Mouse (Mus musculus) CH12.LX (cell line): ENCODE results near the gene Fcer1g. TPM values are rescaled to one million over a fixed set of nuclear protein-coding genes. Genes with fewer than 3 reads are reported as not detected.

Source experiments
- DNase-seq: peaks from one replicate; pipeline ENCODE4 v3.0.0-alpha.2; 2013; ENCODE audit errors: extremely low read depth
- H3K27ac ChIP-seq: 2 replicates; pipeline ENCODE4 v1.5.1; 2012; ENCODE audit warnings: low read depth, mild to moderate bottlenecking, control low read depth, moderate library complexity; ENCODE audit not compliant: insufficient read depth
- H3K27me3 ChIP-seq: replicated peaks from 2 replicates; pipeline ENCODE3; 2012; ENCODE audit warnings: inconsistent platforms
- H3K36me3 ChIP-seq, 2 experiments: replicated peaks in 1 of 2; 2 replicates each; pipeline versions ENCODE3 to v1.6.1; 2012; ENCODE audit warnings: inconsistent platforms in 1 of 2, low read length in 1 of 2, mild to moderate bottlenecking in 1 of 2, mixed read lengths in 1 of 2, moderate library complexity in 1 of 2; ENCODE audit not compliant: control insufficient read depth in 1 of 2, insufficient read depth in 1 of 2
- H3K4me1 ChIP-seq, 2 experiments: 2 replicates each; pipeline ENCODE4 v1.6.1; 2012; ENCODE audit warnings: inconsistent platforms in 1 of 2, moderate library complexity in 1 of 2; ENCODE audit not compliant: insufficient read depth in 2 of 2, control insufficient read depth in 1 of 2
- H3K4me2 ChIP-seq: 2 replicates; pipeline ENCODE4 v1.6.1; 2012; ENCODE audit warnings: low read depth, mild to moderate bottlenecking, control low read depth; ENCODE audit not compliant: poor library complexity, insufficient read depth, severe bottlenecking
- H3K4me3 ChIP-seq, 3 experiments: fragments of 150-350 bp in 1 of 3; sonication (generic) in 1 of 3; replicated peaks in 1 of 3; 2 replicates each; pipeline versions ENCODE3 to v1.5.1; 2011 to 2012; ENCODE audit warnings: low read depth in 2 of 3, low read length in 2 of 3, mild to moderate bottlenecking in 2 of 3, moderate library complexity in 2 of 3, control low read depth in 1 of 3, improper control_type of control experiment in 1 of 3, inconsistent platforms in 1 of 3, mixed read lengths in 1 of 3; ENCODE audit not compliant: poor library complexity in 1 of 3
- H3K79me2 ChIP-seq: replicated peaks from 2 replicates; pipeline ENCODE4 v1.6.1; 2012; ENCODE audit warnings: mild to moderate bottlenecking, moderate library complexity; ENCODE audit not compliant: control insufficient read depth, poor library complexity, insufficient read depth, severe bottlenecking; ENCODE audit errors: extremely low read depth
- H3K9ac ChIP-seq: 2 replicates; pipeline ENCODE4 v1.6.1; 2012; ENCODE audit warnings: low read depth, mild to moderate bottlenecking, control low read depth, moderate library complexity; ENCODE audit not compliant: insufficient read depth
- H3K9me3 ChIP-seq: replicated peaks from 2 replicates; pipeline ENCODE3; 2012; ENCODE audit warnings: low read length, inconsistent platforms, mixed read lengths
- CHD1 ChIP-seq: IDR thresholded peaks from 2 replicates; pipeline ENCODE4 v1.6.1; 2012; ENCODE audit warnings: low read depth, low read length, improper control_type of control experiment, inconsistent platforms
- CHD2 ChIP-seq: IDR thresholded peaks from 2 replicates; pipeline ENCODE4 v1.6.1; 2011; ENCODE audit warnings: low read length, improper control_type of control experiment
- E2F4 ChIP-seq: IDR thresholded peaks from 2 replicates; pipeline ENCODE4 v1.6.1; 2011; ENCODE audit warnings: low read depth, low read length, improper control_type of control experiment; ENCODE audit not compliant: insufficient replicate concordance
- ELF1 ChIP-seq: IDR thresholded peaks from 2 replicates; pipeline ENCODE4 v1.6.1; 2014; ENCODE audit warnings: low read depth, mild to moderate bottlenecking, inconsistent platforms, low read length, improper control_type of control experiment
- ETS1 ChIP-seq: conservative IDR thresholded peaks from 2 replicates; pipeline ENCODE4 v1.6.1; 2012; ENCODE audit warnings: low read depth, mild to moderate bottlenecking, inconsistent platforms, low read length, improper control_type of control experiment, moderate library complexity
- GABPA ChIP-seq: IDR thresholded peaks from 2 replicates; pipeline ENCODE4 v1.6.1; 2012; ENCODE audit warnings: low read depth, low read length, improper control_type of control experiment, inconsistent platforms; ENCODE audit not compliant: insufficient replicate concordance
- HCFC1 ChIP-seq: IDR thresholded peaks from 2 replicates; pipeline ENCODE4 v1.6.1; 2012; ENCODE audit warnings: low read depth, mild to moderate bottlenecking, inconsistent platforms, low read length, improper control_type of control experiment
- IRF4 ChIP-seq: IDR thresholded peaks from 2 replicates; pipeline ENCODE4 v1.6.1; 2014; ENCODE audit warnings: low read depth, mild to moderate bottlenecking, inconsistent platforms, low read length, improper control_type of control experiment
- KAT2A ChIP-seq: IDR thresholded peaks from 2 replicates; pipeline ENCODE4 v1.6.1; 2012; ENCODE audit warnings: low read length, improper control_type of control experiment, inconsistent platforms; ENCODE audit not compliant: insufficient replicate concordance
- MAX ChIP-seq: IDR thresholded peaks from 2 replicates; pipeline ENCODE4 v1.6.1; 2011; ENCODE audit warnings: low read length, improper control_type of control experiment
- MEF2A ChIP-seq: IDR thresholded peaks from 2 replicates; pipeline ENCODE4 v1.6.1; 2014; ENCODE audit warnings: low read depth, mild to moderate bottlenecking, inconsistent platforms, low read length, improper control_type of control experiment, borderline replicate concordance
- POLR2A ChIP-seq: IDR thresholded peaks from 2 replicates; pipeline ENCODE4 v1.6.1; 2011; ENCODE audit warnings: low read depth, mild to moderate bottlenecking, improper control_type of control experiment, low read length
- POLR2AphosphoS2 ChIP-seq: IDR thresholded peaks from 2 replicates; pipeline ENCODE4 v1.6.1; 2011; ENCODE audit warnings: low read depth, low read length, improper control_type of control experiment
- RAD21 ChIP-seq: IDR thresholded peaks from 2 replicates; pipeline ENCODE4 v1.6.1; 2011; ENCODE audit warnings: low read depth, mild to moderate bottlenecking, low read length, improper control_type of control experiment, moderate library complexity
- RCOR1 ChIP-seq: conservative IDR thresholded peaks from 2 replicates; pipeline ENCODE4 v1.6.1; 2012; ENCODE audit warnings: low read depth, mild to moderate bottlenecking, inconsistent platforms, low read length, improper control_type of control experiment
- SIN3A ChIP-seq: IDR thresholded peaks from 2 replicates; pipeline ENCODE4 v1.6.1; 2012; ENCODE audit warnings: low read length, improper control_type of control experiment, inconsistent platforms
- SMC3 ChIP-seq: IDR thresholded peaks from 2 replicates; pipeline ENCODE4 v1.6.1; 2011; ENCODE audit warnings: low read depth, low read length, improper control_type of control experiment
- TBP ChIP-seq: conservative IDR thresholded peaks from 2 replicates; pipeline ENCODE4 v1.6.1; 2011; ENCODE audit warnings: low read depth, low read length, improper control_type of control experiment
- TCF12 ChIP-seq: IDR thresholded peaks from 2 replicates; pipeline ENCODE4 v1.6.1; 2014; ENCODE audit warnings: low read depth, mild to moderate bottlenecking, inconsistent platforms, low read length, improper control_type of control experiment
- UBTF ChIP-seq: IDR thresholded peaks from 2 replicates; pipeline ENCODE4 v1.6.1; 2012; ENCODE audit warnings: low read depth, mild to moderate bottlenecking, inconsistent platforms, low read length, improper control_type of control experiment, moderate library complexity
- USF1 ChIP-seq: IDR thresholded peaks from 2 replicates; pipeline ENCODE4 v1.6.1; 2014; ENCODE audit warnings: low read depth, mild to moderate bottlenecking, inconsistent platforms, low read length, improper control_type of control experiment
- USF2 ChIP-seq: conservative IDR thresholded peaks from 2 replicates; pipeline ENCODE4 v1.6.1; 2011; ENCODE audit warnings: low read depth, low read length, improper control_type of control experiment
- ZKSCAN1 ChIP-seq: IDR thresholded peaks from 2 replicates; pipeline ENCODE4 v1.6.1; 2012; ENCODE audit warnings: low read depth, inconsistent platforms, low read length, improper control_type of control experiment, borderline replicate concordance
- ZNF384 ChIP-seq: IDR thresholded peaks from 2 replicates; pipeline ENCODE4 v1.6.1; 2012; ENCODE audit warnings: low read depth, low read length, improper control_type of control experiment, inconsistent platforms
- dilution Hi-C: fragments of 300-500 bp; cut with MboI; formaldehyde crosslinking; loops from 2 replicates; pipeline ENCODE4 v1.14.3; 2020; ENCODE audit warnings: low sequenced_read_pairs; ENCODE audit not compliant: extremely low pct_unique_long_range_greater_than_20kb, extremely low pct_ligation_motif_present
- in situ Hi-C: fragments of 300-500 bp; cut with MboI; formaldehyde crosslinking; loops from 3 replicates; pipeline ENCODE4 v1.14.3; 2019; ENCODE audit warnings: low sequenced_read_pairs, low pct_ligation_motif_present, low pct_unique_long_range_greater_than_20kb, mixed read lengths
- polyA plus RNA-seq: library from polyadenylated mRNA; unstranded; fragments of >175 nt; gene quantifications from 2 replicates; pipeline ENCODE4 v1.2.1, GENCODE M21; 2012; ENCODE audit warnings: low read depth; ENCODE audit not compliant: insufficient read length
- total RNA-seq, 2 experiments: library from RNA; depleted of rRNA; stranded (reverse); fragments of 300-350 nt in 1 of 2; fragments of >200 nt in 1 of 2; gene quantifications; 2 replicates each; pipeline ENCODE4 v1.2.3; 2012 to 2014

The Fcer1g gene
- total and polyA plus RNA-seq, 3 experiments, result 10.1 to 51.2 (median 31.3) TPM

DNA sequence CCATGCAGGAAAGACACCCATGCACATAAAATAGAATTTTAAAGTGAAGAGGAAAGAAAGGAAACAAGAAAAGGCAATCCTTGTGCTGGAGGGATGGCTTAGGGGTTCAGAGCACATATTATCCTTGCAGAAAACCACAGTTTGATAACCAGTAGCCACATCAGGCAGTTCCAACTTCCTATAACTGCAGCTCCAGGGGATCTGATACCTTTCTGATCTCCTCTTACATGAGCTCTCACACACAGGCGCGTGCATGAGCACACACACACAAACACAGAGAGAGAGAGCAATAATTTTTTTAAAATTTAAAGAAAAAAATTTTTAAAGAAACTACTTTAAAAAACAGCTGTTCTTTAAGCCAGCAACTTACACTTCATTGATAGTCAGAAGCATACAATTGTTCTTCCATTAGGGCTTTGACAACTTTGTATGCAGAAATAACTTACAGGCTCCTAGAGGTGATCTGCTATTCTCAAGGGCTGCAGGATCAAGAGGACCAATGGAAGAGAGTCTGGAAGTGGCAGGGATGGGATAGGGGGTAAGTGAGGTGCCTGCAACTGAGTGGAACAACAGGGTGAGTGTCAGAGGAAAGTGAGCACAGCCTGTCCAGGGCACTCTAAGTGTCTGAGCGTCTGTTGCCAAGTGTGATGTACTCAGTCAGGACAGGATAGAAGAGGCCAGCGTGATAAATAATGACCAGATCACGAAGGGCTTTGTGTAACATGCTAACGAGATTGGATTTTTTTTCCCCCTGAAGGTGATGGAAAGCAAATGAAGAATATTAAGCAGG, 28.3 kb downstream of the Fcer1g start:
- TF ChIP-seq ELF1 (no peak), CHD1 (no peak), HCFC1 (no peak), POLR2A (no peak), ETS1 (no peak), TBP (no peak), CHD2 (no peak), TCF12 (no peak), RCOR1 (no peak), MAX (no peak), ZKSCAN1 (no peak), ZNF384 (no peak), SMC3 (no peak), MEF2A (no peak)
- TF ChIP-seq, all 38 proteins: peak for 0
- Histone ChIP-seq H3K4me3 (no peak overlapping the region), H3K9me3 (peaks cover 5% of the 10 kb centered on the region), H3K27ac (no peak overlapping the region), H3K9ac (no peak overlapping the region), H3K4me1 (no peaks in the 10 kb centered on the region), H3K27me3 (peaks cover 39% of the 10 kb centered on the region), H3K36me3 (no peaks in the 10 kb centered on the region), H3K79me2 (no peaks in the 10 kb centered on the region), H3K4me2 (no peak overlapping the region)
- dilution Hi-C loops, result no loop called here
- DNase-seq, result no peak
- in situ Hi-C loops, result no loop called here

DNA sequence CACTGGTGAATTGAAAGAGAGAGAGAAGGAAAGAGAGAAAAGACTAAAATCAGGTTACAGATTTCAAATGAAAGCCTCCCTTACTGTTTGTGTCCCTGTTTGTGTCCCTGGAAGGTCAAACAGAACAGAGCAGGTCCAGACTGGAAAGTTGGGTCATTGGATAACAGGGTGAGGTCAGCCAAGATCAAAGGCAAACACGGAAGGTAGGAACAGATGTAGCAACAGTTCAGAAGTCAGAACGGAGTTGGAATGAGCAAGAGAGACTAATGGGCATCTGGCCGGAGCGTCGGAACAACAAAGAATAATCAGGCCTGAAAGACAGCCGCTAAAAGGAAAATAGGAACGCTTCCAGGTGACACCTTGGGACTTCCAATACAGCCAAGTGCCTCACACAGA, 29.9 kb downstream of the Fcer1g start:
- no peak overlapping the region for H3K9ac ChIP-seq
- H3K36me3 ChIP-seq, result no peaks in the 10 kb centered on the region
- H3K4me3 ChIP-seq, result no peak overlapping the region
- H3K27ac ChIP-seq, result no peak overlapping the region
- in situ Hi-C loops, result no loop called here
- no peak for TF ChIP-seq ETS1
- TF ChIP-seq UBTF, result no peak
- no peak for TF ChIP-seq USF2
- no peak for TF ChIP-seq USF1
- no peak for TF ChIP-seq E2F4
- TF ChIP-seq RAD21, result no peak
- no peak for TF ChIP-seq CHD2
- no peak for TF ChIP-seq GABPA
- TF ChIP-seq ZNF384, result no peak
- TF ChIP-seq POLR2AphosphoS2, result no peak
- no peak for TF ChIP-seq MAX
- no peak for TF ChIP-seq TBP
- no peak for TF ChIP-seq IRF4
- no peak for TF ChIP-seq TCF12
- no peak for TF ChIP-seq SMC3
- no peak for TF ChIP-seq SIN3A
- TF ChIP-seq KAT2A, result no peak
- H3K79me2 ChIP-seq, result no peaks in the 10 kb centered on the region
- H3K27me3 ChIP-seq, result peaks cover 33% of the 10 kb centered on the region
- H3K4me2 ChIP-seq, result no peak overlapping the region
- peaks cover 5% of the 10 kb centered on the region for H3K9me3 ChIP-seq
- DNase-seq, result no peak
- no peaks in the 10 kb centered on the region for H3K4me1 ChIP-seq
- dilution Hi-C loops, result no loop called here
